Mouse (Mus musculus): ENCODE results near the gene Pik3cb.

- TF ChIP-seq CTCF (conservative IDR thresholded peaks at IDR 0.05; ENCODE audit: insufficient read depth, insufficient read length, low read depth, low read length) (no peak), POLR2A (IDR thresholded peaks at IDR 0.05; ENCODE audit: low read depth, low read length) (no peak)
Measured at GRCm38 (mm10) chr9:99127578-99127977, 12.8 kb downstream of the Pik3cb start.

All from kidney, adult 2 months (tissue).